Mouse (Mus musculus) gastrocnemius, postnatal 36 days (tissue): ENCODE results near the gene Stag1. TPM values are rescaled to one million over a fixed set of nuclear protein-coding genes. Genes with fewer than 3 reads are reported as not detected.
"Not testable (repeated sequence)": the region's sequence is repeated elsewhere in the genome, so short reads cannot be mapped to it uniquely, and the experiment has no call there.

Experiments
- DNase-seq, 2 experiments: peaks; one replicate each; pipeline ENCODE4 v3.0.0; 2022
- intact Hi-C: fragments of 180-260 bp; cut with DNase I; formaldehyde crosslinking; loops from one replicate; pipeline ENCODE4 v1.15.1; 2025
- total RNA-seq, 2 experiments: library from RNA; stranded (reverse); gene quantifications; 2 replicates each; pipeline ENCODE4 v1.2.3; 2021

Stag1 gene
- total RNA-seq, 2 experiments from 2014 or later: 17.8 to 24.4 TPM

GRCm38 (mm10) chr9:100663473-100664134, 66.0 kb downstream of the Stag1 start:
- intact Hi-C loops: no loop called here

GRCm38 (mm10) chr9:100670151-100670550, 72.6 kb downstream of the Stag1 start:
- intact Hi-C loops: no loop called here
- no peak for DNase-seq

More at GRCm38 (mm10) chr9:100663473-100664134, 66.0 kb downstream of the Stag1 start:
- DNase-seq: no peak

GRCm38 (mm10) chr9:100679036-100679435, 81.4 kb downstream of the Stag1 start:
- intact Hi-C loops: no loop called here
- DNase-seq: no peak

GRCm38 (mm10) chr9:100682285-100682684, 84.7 kb downstream of the Stag1 start:
- no peak for DNase-seq
- intact Hi-C loops: no loop called here

GRCm38 (mm10) chr9:100685769-100686487, 88.3 kb downstream of the Stag1 start:
- DNase-seq: no peak
- intact Hi-C loops: no loop called here

GRCm38 (mm10) chr9:100689765-100690316, 92.2 kb downstream of the Stag1 start:
- intact Hi-C loops: no loop called here
- DNase-seq: no peak

GRCm38 (mm10) chr9:100692239-100692638, 94.6 kb downstream of the Stag1 start:
- DNase-seq: no peak
- intact Hi-C loops: no loop called here

GRCm38 (mm10) chr9:100696537-100696936, 98.9 kb downstream of the Stag1 start:
- intact Hi-C loops: no loop called here
- DNase-seq: no peak

- DNase-seq: no peak
- intact Hi-C loops: no loop called here
Measured at GRCm38 (mm10) chr9:100707644-100708043, 110.0 kb downstream of the Stag1 start.

- intact Hi-C loops: no loop called here
- DNase-seq: no peak
Measured at GRCm38 (mm10) chr9:100711665-100712064, 114.1 kb downstream of the Stag1 start.

GRCm38 (mm10) chr9:100724832-100725231, 127.2 kb downstream of the Stag1 start:
- DNase-seq, intact Hi-C loops: not testable (repeated sequence)

GRCm38 (mm10) chr9:100731839-100732238, 134.2 kb downstream of the Stag1 start:
- intact Hi-C loops: no loop called here

GRCm38 (mm10) chr9:100733907-100734440, 136.4 kb downstream of the Stag1 start:
- DNase-seq: no peak
- intact Hi-C loops: no loop called here

More at GRCm38 (mm10) chr9:100731839-100732238, 134.2 kb downstream of the Stag1 start:
- no peak for DNase-seq

- intact Hi-C loops: no loop called here
- DNase-seq: no peak
Measured at GRCm38 (mm10) chr9:100735993-100736645, 138.5 kb downstream of the Stag1 start.

- DNase-seq: no peak
- intact Hi-C loops: no loop called here
Measured at GRCm38 (mm10) chr9:100736646-100737031, 139.0 kb downstream of the Stag1 start.

GRCm38 (mm10) chr9:100777238-100777637, 179.6 kb downstream of the Stag1 start:
- DNase-seq, intact Hi-C loops: not testable (repeated sequence)

GRCm38 (mm10) chr9:100865984-100866383, 268.4 kb downstream of the Stag1 start:
- intact Hi-C loops: no loop called here
- DNase-seq: no peak

- intact Hi-C loops: no loop called here
- DNase-seq: no peak
Measured at GRCm38 (mm10) chr9:100869635-100870034, 272.0 kb downstream of the Stag1 start.

GRCm38 (mm10) chr9:100896111-100896510, 298.5 kb downstream of the Stag1 start:
- intact Hi-C loops: no loop called here
- no peak for DNase-seq

- DNase-seq: no peak
- intact Hi-C loops: no loop called here
Measured at GRCm38 (mm10) chr9:100898042-100898441, 300.4 kb downstream of the Stag1 start.

- DNase-seq: no peak
- intact Hi-C loops: no loop called here
Measured at GRCm38 (mm10) chr9:100910352-100910751, 312.8 kb downstream of the Stag1 start.
